Mouse (Mus musculus) v-Abl transformed pro-B cells (cell line): Measurements from ENCODE around the gene A930004D18Rik.
"Not testable (repeated sequence)": the region's sequence is repeated elsewhere in the genome, so short reads cannot be mapped to it uniquely, and the experiment has no call there.

ENCODE experiments used
- in situ Hi-C, 2 experiments: fragments of 400-800 bp; cut with MboI; formaldehyde crosslinking; loops; one replicate each; pipeline ENCODE4 v1.15.1; 2025; ENCODE audit not compliant: unreplicated experiment in 2 of 2

Gene A930004D18Rik

GRCm38 (mm10) chr2:18026116-18026947 is 11.2 kb downstream of the A930004D18Rik start:
- in situ Hi-C loops: loop anchor here (5.0 to 25.0 kb wide), 5 partner anchors 181 to 648 kb away; partner anchors contain the start of genes Bmi1 (in 1 of the 2) and Commd3 (in 1 of the 2)

- in situ Hi-C loops: loop anchor here (5.0 to 25.0 kb wide), 5 partner anchors 182 to 649 kb away; partner anchors contain the start of genes Bmi1 (in 1 of the 2) and Commd3 (in 1 of the 2)
Measured at GRCm38 (mm10) chr2:18025781-18026115, 11.8 kb downstream of the A930004D18Rik start.

GRCm38 (mm10) chr2:18025116-18025515 is 12.4 kb downstream of the A930004D18Rik start:
- in situ Hi-C loops: loop anchor here (5.0 to 25.0 kb wide), 5 partner anchors 182 to 650 kb away; partner anchors contain the start of genes Bmi1 (in 1 of the 2) and Commd3 (in 1 of the 2)

GRCm38 (mm10) chr2:18022886-18023285 is 14.7 kb downstream of the A930004D18Rik start:
- in situ Hi-C loops: loop anchor here (10.0 to 25.0 kb wide), 3 partner anchors 362 to 1264 kb away; partner anchors contain the start of genes Bmi1 (in 1 of the 2) and Commd3 (in 1 of the 2)

GRCm38 (mm10) chr2:18019122-18019521 is 18.4 kb downstream of the A930004D18Rik start:
- in situ Hi-C loops: loop anchor here in 1 of 2 experiments (25.0 kb wide), 1 partner anchor 1268 kb away; no protein-coding TSS in a partner anchor

- in situ Hi-C loops: loop anchor here in 1 of 2 experiments (25.0 kb wide), 1 partner anchor 1270 kb away; no protein-coding TSS in a partner anchor
Measured at GRCm38 (mm10) chr2:18017321-18017720, 20.2 kb downstream of the A930004D18Rik start.

- in situ Hi-C loops: loop anchor here in 1 of 2 experiments (25.0 kb wide), 1 partner anchor 1271 kb away; no protein-coding TSS in a partner anchor
Measured at GRCm38 (mm10) chr2:18016639-18017038, 20.9 kb downstream of the A930004D18Rik start.

GRCm38 (mm10) chr2:18015581-18015980 is 22.0 kb downstream of the A930004D18Rik start:
- in situ Hi-C loops: loop anchor here in 1 of 2 experiments (25.0 kb wide), 1 partner anchor 1272 kb away; no protein-coding TSS in a partner anchor

- in situ Hi-C loops: loop anchor here in 1 of 2 experiments (25.0 kb wide), 1 partner anchor 1274 kb away; no protein-coding TSS in a partner anchor
Measured at GRCm38 (mm10) chr2:18012866-18013265, 24.7 kb downstream of the A930004D18Rik start.

- in situ Hi-C loops: loop anchor here in 1 of 2 experiments (25.0 kb wide), 1 partner anchor 1276 kb away; no protein-coding TSS in a partner anchor
Measured at GRCm38 (mm10) chr2:18011226-18011625, 26.3 kb downstream of the A930004D18Rik start.

- in situ Hi-C loops: loop anchor here in 1 of 2 experiments (25.0 kb wide), 1 partner anchor 1282 kb away; no protein-coding TSS in a partner anchor
Measured at GRCm38 (mm10) chr2:18005137-18005536, 32.4 kb downstream of the A930004D18Rik start.

- in situ Hi-C loops: loop anchor here in 1 of 2 experiments (25.0 kb wide), 1 partner anchor 1283 kb away; no protein-coding TSS in a partner anchor
Measured at GRCm38 (mm10) chr2:18004286-18004685, 33.3 kb downstream of the A930004D18Rik start.

GRCm38 (mm10) chr2:18002306-18002705 is 35.2 kb downstream of the A930004D18Rik start:
- in situ Hi-C loops: loop anchor here in 1 of 2 experiments (25.0 kb wide), 1 partner anchor 1285 kb away; no protein-coding TSS in a partner anchor

GRCm38 (mm10) chr2:17996858-17997257 is 40.7 kb downstream of the A930004D18Rik start, which contains the start of gene H2al2a:
TSS of gene H2al2a (minus strand) at chr2:17996958.
- in situ Hi-C loops: no loop called here

- in situ Hi-C loops: no loop called here
Measured at GRCm38 (mm10) chr2:17989562-17989961, 48.0 kb downstream of the A930004D18Rik start.

GRCm38 (mm10) chr2:17989115-17989514 is 48.4 kb downstream of the A930004D18Rik start:
- in situ Hi-C loops: no loop called here

- in situ Hi-C loops: no loop called here
Measured at GRCm38 (mm10) chr2:17986694-17987093, 50.8 kb downstream of the A930004D18Rik start.

GRCm38 (mm10) chr2:17984774-17985173 is 52.8 kb downstream of the A930004D18Rik start:
- in situ Hi-C loops: no loop called here

- in situ Hi-C loops: no loop called here
Measured at GRCm38 (mm10) chr2:17982747-17983146, 54.8 kb downstream of the A930004D18Rik start.

- in situ Hi-C loops: no loop called here
Measured at GRCm38 (mm10) chr2:17978706-17979105, 58.8 kb downstream of the A930004D18Rik start.

- in situ Hi-C loops: not testable (repeated sequence)
Measured at GRCm38 (mm10) chr2:17978251-17978650, 59.3 kb downstream of the A930004D18Rik start.
